Mouse (Mus musculus) liver, adult 2 months (tissue): ENCODE measurements around the gene Olfr1309. TPM values are rescaled to one million over a fixed set of nuclear protein-coding genes. Genes with fewer than 3 reads are reported as not detected.

Source experiments
- DNase-seq: peaks from one replicate; pipeline ENCODE4 v3.0.0-alpha.2; 2011; ENCODE audit warnings: low read depth, low spot score; ENCODE audit errors: extremely low read depth
- H3K27ac ChIP-seq: fragments of 200-500 bp; replicated peaks from 2 replicates; pipeline ENCODE4 v1.5.1; 2012; ENCODE audit warnings: low read depth, mild to moderate bottlenecking, control low read depth, inconsistent platforms, low read length; ENCODE audit not compliant: insufficient read depth
- H3K27me3 ChIP-seq: fragments of 200-500 bp; 2 replicates; pipeline ENCODE4 v1.6.1; 2012; ENCODE audit warnings: mild to moderate bottlenecking, moderate library complexity, low read length, inconsistent platforms; ENCODE audit not compliant: control insufficient read depth, insufficient read depth
- H3K36me3 ChIP-seq: fragments of 200-500 bp; 2 replicates; pipeline ENCODE4 v1.6.1; 2012; ENCODE audit warnings: low read length, inconsistent platforms; ENCODE audit not compliant: control insufficient read depth, insufficient read depth
- H3K4me1 ChIP-seq: fragments of 200-500 bp; 2 replicates; pipeline ENCODE4 v1.6.1; 2011; ENCODE audit warnings: low read length; ENCODE audit not compliant: control insufficient read depth, insufficient read depth
- H3K4me3 ChIP-seq: fragments of 200-500 bp; 2 replicates; pipeline ENCODE4 v1.5.1; 2011; ENCODE audit warnings: low read depth, mild to moderate bottlenecking, control low read depth, low read length, moderate library complexity; ENCODE audit not compliant: insufficient read depth
- H3K79me2 ChIP-seq: fragments of 200-500 bp; 2 replicates; pipeline ENCODE4 v1.6.1; 2012; ENCODE audit warnings: inconsistent platforms, mild to moderate bottlenecking, low read length, moderate library complexity; ENCODE audit not compliant: control insufficient read depth, insufficient read depth
- H3K9ac ChIP-seq: fragments of 200-500 bp; 2 replicates; pipeline ENCODE4 v1.6.1; 2012; ENCODE audit warnings: low read depth, mild to moderate bottlenecking, control low read depth, inconsistent platforms, low read length
- CTCF ChIP-seq: fragments of 200-500 bp; IDR thresholded peaks from 2 replicates; pipeline ENCODE4 v1.5.1; 2011; ENCODE audit warnings: low read depth, low read length, control low read depth
- POLR2A ChIP-seq: fragments of 200-500 bp; IDR thresholded peaks from 2 replicates; pipeline ENCODE4 v1.6.1; 2011; ENCODE audit warnings: low read length, control low read depth; ENCODE audit not compliant: insufficient read depth; ENCODE audit errors: extremely low read depth
- WGBS: fragments of 180-500 bp; shearing (Covaris S2); methylation state at CpG from one replicate; pipeline ENCODE4 v1.1.7; 2018; 5-methylcytosine and 5-hydroxymethylcytosine counted together
- polyA plus RNA-seq: library from polyadenylated mRNA; depleted of rRNA; stranded (reverse); fragments of >200 nt; gene quantifications from 2 replicates; pipeline ENCODE4 v1.2.3, GENCODE M21; 2012; rRNA removed
- total RNA-seq: library from RNA; depleted of rRNA; stranded (reverse); fragments of >200 nt; gene quantifications from 2 replicates; pipeline ENCODE4 v1.2.3, GENCODE M21; 2014; rRNA removed

Gene Olfr1309
- total and polyA plus RNA-seq, 2 experiments, result not detected

DNA sequence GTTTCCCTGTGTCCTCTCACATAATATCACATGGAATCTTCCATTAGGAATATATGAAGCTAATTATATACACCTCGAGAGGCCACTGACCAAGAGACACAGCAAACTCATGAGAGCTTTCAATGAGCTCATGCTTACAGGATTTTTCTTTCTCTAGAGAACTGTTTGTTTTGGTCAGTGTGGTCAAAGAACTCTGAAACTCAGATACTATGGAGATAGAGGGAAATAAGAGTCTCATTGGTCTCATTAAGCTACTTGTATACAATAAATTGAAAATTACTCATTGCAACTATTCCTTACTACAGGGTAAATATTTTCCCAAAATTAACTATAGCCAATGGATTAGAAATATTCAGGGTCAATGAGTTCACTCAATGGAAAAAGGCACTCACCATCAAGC is 40.7 kb downstream of the Olfr1309 start, which contains the start of gene Olfr1307:
Olfr1307 (minus strand) TSS at position 101 of the 400 bp plus-strand sequence.
- no peak for DNase-seq
- no peak within 1 kb of the TSS for H3K4me3 ChIP-seq
- no peaks in the 10 kb centered on the region for H3K4me1 ChIP-seq
- H3K27me3 ChIP-seq, result no peaks in the 10 kb centered on the region
- H3K27ac ChIP-seq, result no peak within 1 kb of the TSS
- no peaks in the 10 kb centered on the region for H3K36me3 ChIP-seq
- H3K9ac ChIP-seq, result no peak within 1 kb of the TSS
- WGBS, result 66% methylated on average over 1 of the region's 1 CpGs
- TF ChIP-seq POLR2A (no peak), CTCF (no peak)
- no peaks in the 10 kb centered on the region for H3K79me2 ChIP-seq

Other genes starting within 250 kb of the Olfr1309 start
- not detected in 2 replicates for gene Olfr1301, start 239.3 kb downstream of the Olfr1309 start, total RNA-seq
- gene Olfr1301, start 239.3 kb downstream of the Olfr1309 start, polyA plus RNA-seq, result not detected in 2 replicates
- not detected in 2 replicates for gene Olfr1302, start 212.9 kb downstream of the Olfr1309 start, total RNA-seq
- not detected in 2 replicates for gene Olfr1302, start 212.9 kb downstream of the Olfr1309 start, polyA plus RNA-seq
- not detected in 2 replicates for gene Olfr1303, start 169.9 kb downstream of the Olfr1309 start, total RNA-seq
- not detected in 2 replicates for gene Olfr1303, start 169.9 kb downstream of the Olfr1309 start, polyA plus RNA-seq
- gene Olfr1305, start 113.1 kb downstream of the Olfr1309 start, total RNA-seq, result not detected in 2 replicates
- not detected in 2 replicates for gene Olfr1305, start 113.1 kb downstream of the Olfr1309 start, polyA plus RNA-seq
- gene Olfr1306, start 74.0 kb downstream of the Olfr1309 start, total RNA-seq, result not detected in 2 replicates
- gene Olfr1306, start 74.0 kb downstream of the Olfr1309 start, polyA plus RNA-seq, result not detected in 2 replicates
- not detected in 2 replicates for gene Olfr1307, start 40.8 kb downstream of the Olfr1309 start, total RNA-seq
- gene Olfr1307, start 40.8 kb downstream of the Olfr1309 start, polyA plus RNA-seq, result not detected in 2 replicates
- not detected in 2 replicates for gene Olfr1308, start 25.3 kb downstream of the Olfr1309 start, total RNA-seq
- gene Olfr1308, start 25.3 kb downstream of the Olfr1309 start, polyA plus RNA-seq, result not detected in 2 replicates
- not detected in 2 replicates for gene Olfr1310, start 22.4 kb upstream of the Olfr1309 start, total RNA-seq
- gene Olfr1310, start 22.4 kb upstream of the Olfr1309 start, polyA plus RNA-seq, result not detected in 2 replicates
- gene Olfr1311, start 34.1 kb upstream of the Olfr1309 start, total RNA-seq, result not detected in 2 replicates
- not detected in 2 replicates for gene Olfr1311, start 34.1 kb upstream of the Olfr1309 start, polyA plus RNA-seq
- not detected in 2 replicates for gene Olfr1312, start 60.0 kb upstream of the Olfr1309 start, total RNA-seq
- not detected in 2 replicates for gene Olfr1312, start 60.0 kb upstream of the Olfr1309 start, polyA plus RNA-seq
- not detected in 2 replicates for gene Olfr1313, start 87.6 kb upstream of the Olfr1309 start, total RNA-seq
- not detected in 2 replicates for gene Olfr1313, start 87.6 kb upstream of the Olfr1309 start, polyA plus RNA-seq
- not detected in 2 replicates for gene Olfr1314, start 106.5 kb upstream of the Olfr1309 start, total RNA-seq
- gene Olfr1314, start 106.5 kb upstream of the Olfr1309 start, polyA plus RNA-seq, result not detected in 2 replicates
- gene Olfr1315-ps1, start 125.2 kb upstream of the Olfr1309 start, total RNA-seq, result not detected in 2 replicates
- not detected in 2 replicates for gene Olfr1315-ps1, start 125.2 kb upstream of the Olfr1309 start, polyA plus RNA-seq
- not detected in 2 replicates for gene Olfr1316, start 144.7 kb upstream of the Olfr1309 start, total RNA-seq
- not detected in 2 replicates for gene Olfr1316, start 144.7 kb upstream of the Olfr1309 start, polyA plus RNA-seq
- gene Olfr1317, start 150.0 kb upstream of the Olfr1309 start, total RNA-seq, result not detected in 2 replicates
- not detected in 2 replicates for gene Olfr1317, start 150.0 kb upstream of the Olfr1309 start, polyA plus RNA-seq
- not detected in 2 replicates for gene Olfr1318, start 163.9 kb upstream of the Olfr1309 start, total RNA-seq
- gene Olfr1318, start 163.9 kb upstream of the Olfr1309 start, polyA plus RNA-seq, result not detected in 2 replicates
- gene Lpcat4, start 249.2 kb upstream of the Olfr1309 start, total RNA-seq, result 0.09 and 0.67 TPM in 2 replicates
- gene Lpcat4, start 249.2 kb upstream of the Olfr1309 start, polyA plus RNA-seq, result 2.2 and 2.4 TPM in 2 replicates